8 mouse cellular contexts compared by ENCODE assay signal in the genomic region with DNA sequence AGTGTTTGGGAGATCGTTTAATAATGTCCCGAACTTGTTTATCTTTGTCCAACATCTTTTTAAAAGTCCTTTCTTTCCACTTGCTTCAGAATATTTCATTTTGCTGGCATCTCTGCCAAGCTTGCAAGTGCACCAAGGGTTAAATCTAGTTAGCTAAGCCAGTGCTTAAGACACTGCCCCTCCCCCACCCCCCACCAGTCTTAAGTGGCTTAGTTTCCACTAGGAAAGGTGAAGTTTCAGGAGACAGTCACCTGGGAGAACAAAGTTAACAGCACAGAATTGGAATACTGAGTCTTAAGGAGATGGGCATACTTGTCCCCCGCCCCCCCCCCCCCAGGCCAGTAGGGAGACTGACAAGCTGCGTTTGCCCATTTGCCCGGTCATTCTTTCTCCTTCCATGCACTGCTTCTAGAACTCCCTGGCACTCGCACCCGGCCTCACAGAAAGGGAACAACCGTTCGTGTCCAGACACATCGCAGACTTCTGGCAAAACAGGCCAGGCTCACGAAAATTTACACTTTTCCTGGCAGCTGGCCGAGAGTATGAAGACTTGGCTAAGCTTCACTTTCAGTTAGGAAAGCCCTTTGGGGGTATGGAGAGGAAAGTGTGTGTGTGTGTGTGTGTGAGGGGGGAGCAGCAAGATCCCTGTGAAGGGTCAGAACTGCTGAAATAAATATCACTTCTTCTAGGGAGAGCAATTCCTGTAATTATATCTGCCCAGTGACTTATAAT.
DNase-seq lines count a peak whose midpoint lies in the region; ATAC-seq and TF ChIP-seq lines count a peak whose summit lies in the region.

No protein-coding gene starts in this region.

- no peak overlapping the region for H3K4me3 ChIP-seq in liver, postnatal 0 days (ENCODE audit: low read depth, low read length)
- H3K4me3 ChIP-seq in embryonic facial prominence, embryonic 15.5 days (replicated peaks), result no peak overlapping the region
- H3K4me3 ChIP-seq in hindbrain, embryonic 15.5 days, result no peak overlapping the region
- H3K4me3 ChIP-seq in neural tube, embryonic 14.5 days (ENCODE audit: low read depth, low read length), result no peak overlapping the region

- H3K4me2 ChIP-seq in liver, postnatal 0 days (ENCODE audit: low read depth, low read length), result no peak overlapping the region
- peak overlapping the region; percentile 19; the same call in 1 of the 2 replicates for H3K4me2 ChIP-seq in embryonic facial prominence, embryonic 15.5 days (replicated peaks)
- H3K4me2 ChIP-seq in hindbrain, embryonic 15.5 days, result no peak overlapping the region
- no peak overlapping the region for H3K4me2 ChIP-seq in neural tube, embryonic 14.5 days (ENCODE audit: low read depth, low read length)

- no peak overlapping the region for H3K9ac ChIP-seq in liver, postnatal 0 days (replicated peaks)
- H3K9ac ChIP-seq in embryonic facial prominence, embryonic 15.5 days, result no peak overlapping the region
- no peak overlapping the region for H3K9ac ChIP-seq in hindbrain, embryonic 15.5 days
- H3K9ac ChIP-seq in neural tube, embryonic 14.5 days (replicated peaks; ENCODE audit: low read depth, low read length), result no peak overlapping the region

- DNase-seq in liver, result peak; percentile 22
- no peak for DNase-seq in liver, postnatal 0 days
- no peak for DNase-seq in frontal cortex, postnatal 14 days (ENCODE audit: low spot score in 2 of 2)
- DNase-seq in left cerebral cortex, postnatal 25 days (ENCODE audit: low spot score in 2 of 2), result no peak
- no peak for DNase-seq in cerebellum, postnatal 36 days

- no peak for TF ChIP-seq EP300 in liver, postnatal 0 days (IDR thresholded peaks at IDR 0.05; ENCODE audit: low read depth)

- WGBS in liver, postnatal 0 days (ENCODE audit: insufficient replicate concordance), result 33% methylated on average over 12 of the region's 12 CpGs
- WGBS in embryonic facial prominence, embryonic 15.5 days, result 13% methylated on average over 12 of the region's 12 CpGs
- 29% methylated on average over 12 of the region's 12 CpGs for WGBS in hindbrain, embryonic 15.5 days
- WGBS in neural tube, embryonic 14.5 days, result 29% methylated on average over 12 of the region's 12 CpGs

- H3K9me3 ChIP-seq in liver, postnatal 0 days (ENCODE audit: low read length), result no peaks in the 10 kb centered on the region
- no peaks in the 10 kb centered on the region for H3K9me3 ChIP-seq in embryonic facial prominence, embryonic 15.5 days (replicated peaks)
- no peaks in the 10 kb centered on the region for H3K9me3 ChIP-seq in hindbrain, embryonic 15.5 days
- no peaks in the 10 kb centered on the region for H3K9me3 ChIP-seq in neural tube, embryonic 14.5 days (ENCODE audit: control insufficient read depth, low read length)

- H3K27ac ChIP-seq in liver, postnatal 0 days (ENCODE audit: low read depth), result no peak overlapping the region
- peak overlapping the region; percentile 58; the same call in 1 of the 2 replicates for H3K27ac ChIP-seq in embryonic facial prominence, embryonic 15.5 days (replicated peaks)
- H3K27ac ChIP-seq in hindbrain, embryonic 15.5 days (replicated peaks), result no peak overlapping the region
- H3K27ac ChIP-seq in neural tube, embryonic 14.5 days (ENCODE audit: low read depth, low read length), result no peak overlapping the region

- H3K4me1 ChIP-seq in liver, postnatal 0 days (ENCODE audit: insufficient read depth), result 0 out of 2 replicates have a peak, but pooled peaks cover 3% of the 10 kb centered on the region
- peaks cover 25% of the 10 kb centered on the region for H3K4me1 ChIP-seq in embryonic facial prominence, embryonic 15.5 days
- H3K4me1 ChIP-seq in hindbrain, embryonic 15.5 days (replicated peaks), result 0 out of 2 replicates have a peak, but pooled peaks cover 3% of the 10 kb centered on the region
- H3K4me1 ChIP-seq in neural tube, embryonic 14.5 days (ENCODE audit: control insufficient read depth, insufficient read depth, low read length), result no peaks in the 10 kb centered on the region

- TF ChIP-seq CTCF in liver, postnatal 0 days (IDR thresholded peaks at IDR 0.05; ENCODE audit: low read depth), result no peak

- ATAC-seq in liver, postnatal 0 days, result no peak
- ATAC-seq in embryonic facial prominence, embryonic 15.5 days (ENCODE audit: insufficient number of reproducible peaks, low FRiP score, low TSS enrichment, low read depth), result peak; percentile 56; the same call in 1 of the 2 replicates
- ATAC-seq in hindbrain, embryonic 15.5 days (ENCODE audit: low FRiP score, low read depth), result peak; percentile 42
- 0 out of 2 replicates have a peak, but pooled peaks have one; percentile 34 for ATAC-seq in neural tube, embryonic 14.5 days (ENCODE audit: low read depth)

- intact Hi-C loops in left cerebral cortex, postnatal 25 days (cut with DNase I), result no loop called here

- no peaks in the 10 kb centered on the region for H3K27me3 ChIP-seq in liver, postnatal 0 days (ENCODE audit: insufficient read depth, low read length)
- no peaks in the 10 kb centered on the region for H3K27me3 ChIP-seq in embryonic facial prominence, embryonic 15.5 days
- H3K27me3 ChIP-seq in hindbrain, embryonic 15.5 days, result no peaks in the 10 kb centered on the region
- no peaks in the 10 kb centered on the region for H3K27me3 ChIP-seq in neural tube, embryonic 14.5 days (ENCODE audit: control insufficient read depth, insufficient read depth, low read length)

- H3K36me3 ChIP-seq in liver, postnatal 0 days (replicated peaks; ENCODE audit: insufficient read depth, low read length), result no peaks in the 10 kb centered on the region
- no peaks in the 10 kb centered on the region for H3K36me3 ChIP-seq in embryonic facial prominence, embryonic 15.5 days
- no peaks in the 10 kb centered on the region for H3K36me3 ChIP-seq in hindbrain, embryonic 15.5 days
- H3K36me3 ChIP-seq in neural tube, embryonic 14.5 days (ENCODE audit: control insufficient read depth, insufficient read depth, low read length), result no peaks in the 10 kb centered on the region
